Mouse (Mus musculus) MEL (cell line): ENCODE data around the gene Fgf6. TPM values are rescaled to one million over a fixed set of nuclear protein-coding genes. Genes with fewer than 3 reads are reported as not detected.

Source experiments
- DNase-seq: peaks from one replicate; pipeline ENCODE4 v3.0.0; 2011; ENCODE audit warnings: low read depth, low spot score
- H3K27ac ChIP-seq: 2 replicates; pipeline ENCODE4 v1.5.1; 2012; ENCODE audit warnings: low read depth, mild to moderate bottlenecking, control low read depth, low read length, moderate library complexity; ENCODE audit not compliant: control insufficient read depth
- H3K27me3 ChIP-seq, 2 experiments: fragments of 150-350 bp in 1 of 2; sonication (generic) in 1 of 2; 2 replicates each; pipeline ENCODE4 v1.6.1; 2012; ENCODE audit warnings: low read length in 2 of 2, mild to moderate bottlenecking in 2 of 2, improper control_type of control experiment in 1 of 2, moderate library complexity in 1 of 2; ENCODE audit not compliant: insufficient read depth in 2 of 2, control insufficient read depth in 1 of 2
- H3K36me3 ChIP-seq, 2 experiments: 2 replicates each; pipeline ENCODE4 v1.6.1; 2012 to 2014; ENCODE audit warnings: low read length in 2 of 2, improper control_type of control experiment in 1 of 2, inconsistent platforms in 1 of 2, mild to moderate bottlenecking in 1 of 2; ENCODE audit not compliant: insufficient read depth in 2 of 2, control insufficient read depth in 1 of 2
- H3K4me1 ChIP-seq, 2 experiments: fragments of 150-350 bp in 1 of 2; sonication (generic) in 1 of 2; 2 replicates each; pipeline ENCODE4 v1.6.1; 2012; ENCODE audit warnings: low read length in 2 of 2, improper control_type of control experiment in 1 of 2, mild to moderate bottlenecking in 1 of 2; ENCODE audit not compliant: insufficient read depth in 2 of 2, control insufficient read depth in 1 of 2
- H3K4me3 ChIP-seq, 2 experiments: fragments of 150-350 bp in 1 of 2; sonication (generic) in 1 of 2; 2 replicates each; pipeline ENCODE4 v1.5.1; 2012; ENCODE audit warnings: low read depth in 2 of 2, low read length in 2 of 2, mild to moderate bottlenecking in 2 of 2, moderate library complexity in 2 of 2, control low read depth in 1 of 2, improper control_type of control experiment in 1 of 2; ENCODE audit not compliant: control insufficient read depth in 1 of 2, insufficient read depth in 1 of 2
- H3K79me2 ChIP-seq: 2 replicates; pipeline ENCODE4 v1.6.1; 2012; ENCODE audit warnings: mild to moderate bottlenecking, low read length, moderate library complexity; ENCODE audit not compliant: control insufficient read depth, poor library complexity, insufficient read depth
- H3K9ac ChIP-seq: 2 replicates; pipeline ENCODE4 v1.6.1; 2012; ENCODE audit warnings: low read depth, mild to moderate bottlenecking, control low read depth, low read length, moderate library complexity; ENCODE audit not compliant: control insufficient read depth, poor library complexity, severe bottlenecking
- H3K9me3 ChIP-seq: fragments of 150-350 bp; sonication (generic); replicated peaks from 2 replicates; pipeline ENCODE4 v1.6.1; 2012; ENCODE audit warnings: mild to moderate bottlenecking, low read length, improper control_type of control experiment, moderate library complexity; ENCODE audit not compliant: insufficient read depth
- EP300 ChIP-seq, 2 experiments: IDR thresholded peaks; 2 replicates each; pipeline ENCODE4 v1.6.1; 2011; ENCODE audit warnings: improper control_type of control experiment in 2 of 2, low read length in 2 of 2, low read depth in 1 of 2, mild to moderate bottlenecking in 1 of 2
- GABPA ChIP-seq: IDR thresholded peaks from 2 replicates; pipeline ENCODE4 v1.6.1; 2012; ENCODE audit warnings: low read depth, mild to moderate bottlenecking, inconsistent platforms, low read length, improper control_type of control experiment, moderate library complexity
- GATA1 ChIP-seq: IDR thresholded peaks from 2 replicates; pipeline ENCODE4 v1.6.1; 2011; ENCODE audit warnings: low read depth, low read length, improper control_type of control experiment
- JUND ChIP-seq: IDR thresholded peaks from 2 replicates; pipeline ENCODE4 v1.6.1; 2011; ENCODE audit warnings: low read depth, mild to moderate bottlenecking, improper control_type of control experiment, low read length
- MXI1 ChIP-seq: IDR thresholded peaks from 2 replicates; pipeline ENCODE4 v1.6.1; 2011; ENCODE audit warnings: mild to moderate bottlenecking, low read depth, low read length, improper control_type of control experiment
- POLR2A ChIP-seq, 2 experiments: IDR thresholded peaks; 2 replicates each; pipeline ENCODE4 v1.6.1; 2011 to 2012; ENCODE audit warnings: low read length in 2 of 2, mild to moderate bottlenecking in 2 of 2, control low read depth in 1 of 2, improper control_type of control experiment in 1 of 2, low read depth in 1 of 2, moderate library complexity in 1 of 2; ENCODE audit not compliant: control insufficient read depth in 1 of 2, insufficient read depth in 1 of 2, poor library complexity in 1 of 2
- POLR2AphosphoS5 ChIP-seq: IDR thresholded peaks from 2 replicates; pipeline ENCODE4 v1.6.1; 2012; ENCODE audit warnings: low read depth, borderline replicate concordance, mild to moderate bottlenecking, inconsistent platforms, low read length, moderate library complexity, mixed read lengths
- RAD21 ChIP-seq: IDR thresholded peaks from 2 replicates; pipeline ENCODE4 v1.6.1; 2011; ENCODE audit warnings: mild to moderate bottlenecking, low read depth, low read length, improper control_type of control experiment
- RCOR1 ChIP-seq: IDR thresholded peaks from 2 replicates; pipeline ENCODE4 v1.6.1; 2012; ENCODE audit warnings: low read depth, mild to moderate bottlenecking, inconsistent platforms, low read length, improper control_type of control experiment
- SIN3A ChIP-seq: IDR thresholded peaks from 2 replicates; pipeline ENCODE4 v1.6.1; 2012; ENCODE audit warnings: low read length, improper control_type of control experiment, inconsistent platforms
- SMC3 ChIP-seq: IDR thresholded peaks from 2 replicates; pipeline ENCODE4 v1.6.1; 2011; ENCODE audit warnings: low read depth, low read length, improper control_type of control experiment
- TAL1 ChIP-seq: IDR thresholded peaks from 2 replicates; pipeline ENCODE4 v1.6.1; 2012; ENCODE audit warnings: mild to moderate bottlenecking, inconsistent platforms, low read length, moderate library complexity, mixed read lengths
- TBP ChIP-seq: IDR thresholded peaks from 2 replicates; pipeline ENCODE4 v1.8.0; 2011; ENCODE audit warnings: low read depth, low read length, improper control_type of control experiment
- TCF12 ChIP-seq: IDR thresholded peaks from 2 replicates; pipeline ENCODE4 v1.6.1; 2014; ENCODE audit warnings: low read depth, mild to moderate bottlenecking, inconsistent platforms, low read length, improper control_type of control experiment, moderate library complexity
- UBTF ChIP-seq: IDR thresholded peaks from 2 replicates; pipeline ENCODE4 v1.6.1; 2012; ENCODE audit warnings: low read depth, mild to moderate bottlenecking, inconsistent platforms, low read length, improper control_type of control experiment, moderate library complexity, borderline replicate concordance; ENCODE audit not compliant: insufficient read depth
- USF2 ChIP-seq, 2 experiments: IDR thresholded peaks; 2 replicates each; pipeline ENCODE4 v1.6.1; 2011 to 2012; ENCODE audit warnings: improper control_type of control experiment in 2 of 2, low read length in 2 of 2, borderline replicate concordance in 1 of 2, inconsistent platforms in 1 of 2, low read depth in 1 of 2, mild to moderate bottlenecking in 1 of 2; ENCODE audit not compliant: insufficient read depth in 1 of 2
- ZKSCAN1 ChIP-seq: IDR thresholded peaks from 2 replicates; pipeline ENCODE4 v1.6.1; 2012; ENCODE audit warnings: low read depth, mild to moderate bottlenecking, inconsistent platforms, low read length, improper control_type of control experiment, moderate library complexity
- polyA plus RNA-seq, 2 experiments: library from polyadenylated mRNA; stranded (reverse) in 1 of 2; unstranded in 1 of 2; fragments of >175 nt in 1 of 2; fragments of >200 nt in 1 of 2; gene quantifications; 2 replicates each; pipeline versions ENCODE4 v1.2.1 to v1.2.4; 2012; ENCODE audit warnings: low replicate concordance in 2 of 2, low read depth in 1 of 2; ENCODE audit not compliant: insufficient read length in 2 of 2, insufficient read depth in 1 of 2, missing spikeins in 1 of 2
- total RNA-seq: library from RNA; depleted of rRNA; stranded (reverse); fragments of 300-350 nt; gene quantifications from 2 replicates; pipeline ENCODE4 v1.2.3, GENCODE M21; 2012

The Fgf6 gene
- total and polyA plus RNA-seq, 3 experiments = not detected

DNA sequence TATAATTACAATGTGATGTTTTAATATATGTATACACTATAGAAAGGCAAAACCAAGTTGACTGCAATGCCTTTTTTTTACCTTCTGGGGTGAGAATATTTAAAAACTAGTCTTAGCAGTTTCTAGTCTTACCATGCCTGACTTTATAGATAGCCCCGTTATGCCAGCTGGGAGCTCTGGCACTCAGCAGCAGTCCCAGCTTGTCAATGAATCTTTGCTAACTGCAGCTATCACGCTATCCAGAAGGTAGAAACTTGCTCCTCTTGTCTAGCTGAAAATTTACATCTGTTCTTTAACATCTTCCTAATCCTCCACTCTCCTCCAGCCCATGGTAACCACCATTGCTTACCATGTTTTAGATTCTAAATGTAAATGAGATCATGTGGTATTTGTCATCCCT is 21.7 kb upstream of the Fgf6 start:
- no peaks in the 10 kb centered on the region for H3K27me3 ChIP-seq
- no peaks in the 10 kb centered on the region for H3K79me2 ChIP-seq
- H3K9ac ChIP-seq = no peak overlapping the region
- TF ChIP-seq RAD21 = no peak
- TF ChIP-seq TCF12 = no peak
- TF ChIP-seq UBTF = no peak
- no peak for TF ChIP-seq GABPA
- no peak for TF ChIP-seq ZKSCAN1
- no peak for TF ChIP-seq GATA1
- TF ChIP-seq TAL1 = no peak
- no peak for TF ChIP-seq MXI1
- TF ChIP-seq POLR2A (IDR thresholded peaks at IDR 0.05; ENCODE audit: control insufficient read depth in 1 of 2, insufficient read depth in 1 of 2, low read depth in 1 of 2, low read length in 2 of 2, poor library complexity in 1 of 2) = no peak
- no peak for TF ChIP-seq USF2 (IDR thresholded peaks at IDR 0.05; ENCODE audit: borderline replicate concordance in 1 of 2, insufficient read depth in 1 of 2, low read depth in 1 of 2, low read length in 2 of 2)
- TF ChIP-seq SIN3A = no peak
- TF ChIP-seq POLR2AphosphoS5 = no peak
- TF ChIP-seq JUND = no peak
- TF ChIP-seq, all 39 proteins: peak for 0
- H3K4me1 ChIP-seq = peaks cover 0 to 16% of the 10 kb centered on the region in 2 experiments; a peak in 1 of 4 replicates
- H3K9me3 ChIP-seq = no peaks in the 10 kb centered on the region
- peaks cover 0 to 6% of the 10 kb centered on the region in 2 experiments; a peak in 2 of 4 replicates for H3K36me3 ChIP-seq
- H3K4me3 ChIP-seq = no peak overlapping the region
- no peak for DNase-seq
- H3K27ac ChIP-seq = no peak overlapping the region

DNA sequence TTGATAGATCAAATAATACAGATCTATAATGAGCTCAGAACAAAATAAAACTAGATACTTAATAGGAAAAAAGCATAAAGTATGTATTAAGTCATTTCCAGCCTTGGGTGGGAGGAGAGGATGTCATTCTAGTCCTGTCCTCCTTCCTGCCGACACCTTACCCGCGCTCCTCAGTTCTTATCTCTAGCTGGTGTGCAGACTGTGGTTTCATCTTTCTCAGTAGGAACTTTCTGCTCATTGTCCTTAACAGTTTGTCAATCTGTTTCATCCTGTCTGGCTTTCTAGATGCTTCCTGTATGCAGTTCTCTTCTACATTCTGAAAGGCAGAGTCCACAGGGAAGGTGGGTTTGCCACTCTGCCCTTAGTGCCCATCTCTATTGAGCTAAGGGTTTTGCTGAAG is 19.9 kb upstream of the Fgf6 start:
- no peak overlapping the region for H3K9ac ChIP-seq
- TF ChIP-seq TBP (0 out of 2 replicates have a peak, but pooled peaks have one; percentile 38), SMC3 (no peak), TAL1 (peak; percentile 55), GABPA (no peak), RCOR1 (0 out of 2 replicates have a peak, but pooled peaks have one; percentile 25), EP300 (IDR thresholded peaks at IDR 0.05; ENCODE audit: low read depth in 1 of 2, low read length in 2 of 2) (peak in 1 of 2 experiments; percentile 38; a peak in 1 of 4 replicates), GATA1 (peak; percentile 73)
- H3K79me2 ChIP-seq = no peaks in the 10 kb centered on the region
- H3K36me3 ChIP-seq = peaks cover 0 to 6% of the 10 kb centered on the region in 2 experiments; a peak in 2 of 4 replicates
- no peak overlapping the region for H3K4me3 ChIP-seq
- peak; percentile 62 for DNase-seq
- H3K4me1 ChIP-seq = peaks cover 0 to 16% of the 10 kb centered on the region in 2 experiments; a peak in 1 of 4 replicates
- H3K9me3 ChIP-seq = no peaks in the 10 kb centered on the region
- no peak overlapping the region; the same call in 1 of the 2 replicates for H3K27ac ChIP-seq
- H3K27me3 ChIP-seq = no peaks in the 10 kb centered on the region
